Mouse (Mus musculus) ovary, postnatal 36 days (tissue): Measurements from ENCODE around the gene Bmp2k.

Experiments
- DNase-seq: peaks from one replicate; pipeline ENCODE4 v3.0.0; 2022; ENCODE audit warnings: low spot score, mixed read lengths

Gene Bmp2k

DNA sequence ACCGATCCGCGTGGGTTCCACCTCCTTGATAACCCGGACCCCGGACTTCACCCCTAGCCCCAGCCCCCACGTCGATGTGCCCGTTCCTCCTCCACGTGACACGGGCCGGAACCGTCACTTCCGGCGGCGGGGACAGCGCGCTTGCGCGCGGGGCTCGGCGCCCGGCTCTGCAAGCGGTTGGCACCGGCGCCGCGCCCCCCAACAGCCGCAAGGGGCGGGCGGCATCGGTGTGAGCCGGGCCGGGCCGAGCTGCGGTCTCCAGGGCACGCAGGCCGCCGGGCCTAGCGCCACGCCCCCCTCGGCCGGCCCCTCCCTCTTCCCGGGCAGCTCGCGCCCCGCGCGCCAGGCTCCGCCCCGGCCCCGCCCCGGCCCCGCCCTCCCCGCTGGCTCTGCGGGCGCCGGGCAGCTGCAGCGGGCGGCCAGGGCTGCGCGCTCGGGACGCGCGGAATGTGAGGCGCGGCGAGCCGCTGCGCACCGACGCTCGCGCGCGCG is at the start of gene Bmp2k:
TSS of gene Bmp2k (plus strand) at position 380 of the 492 bp plus-strand sequence.
- DNase-seq = peak; percentile 96

DNA sequence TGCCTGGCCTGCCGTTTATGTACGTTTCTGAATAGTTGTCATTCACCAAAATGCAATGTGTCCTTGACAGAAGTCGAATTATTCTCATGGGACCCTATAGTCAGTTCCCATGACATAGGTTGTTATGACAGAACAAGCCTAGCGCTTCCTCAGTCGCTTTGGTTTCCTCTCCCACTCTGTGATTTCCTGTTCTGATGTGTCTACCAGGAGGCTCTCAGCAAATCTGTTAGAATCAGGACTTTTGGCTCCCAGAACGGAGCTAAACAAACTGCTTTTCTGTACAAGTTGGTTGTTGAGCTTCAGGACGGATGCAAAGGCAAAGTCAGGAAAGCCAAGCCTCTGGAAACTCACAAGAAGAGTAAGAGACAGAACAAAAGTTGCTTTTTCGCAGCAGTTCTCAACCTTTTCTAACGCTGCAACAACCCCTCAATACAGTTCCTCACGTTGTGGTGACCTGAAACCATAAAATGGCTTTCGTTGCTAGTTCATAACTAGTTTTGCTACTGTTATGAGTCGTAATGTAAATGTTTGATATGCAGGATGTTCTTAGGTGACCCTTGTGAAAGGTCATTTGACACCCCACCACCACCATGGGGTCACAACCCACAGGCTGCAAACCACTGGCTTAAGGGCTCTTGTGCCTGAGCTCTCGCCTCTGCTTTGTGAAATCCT is 48.5 kb upstream of the Bmp2k start:
- no peak for DNase-seq

DNA sequence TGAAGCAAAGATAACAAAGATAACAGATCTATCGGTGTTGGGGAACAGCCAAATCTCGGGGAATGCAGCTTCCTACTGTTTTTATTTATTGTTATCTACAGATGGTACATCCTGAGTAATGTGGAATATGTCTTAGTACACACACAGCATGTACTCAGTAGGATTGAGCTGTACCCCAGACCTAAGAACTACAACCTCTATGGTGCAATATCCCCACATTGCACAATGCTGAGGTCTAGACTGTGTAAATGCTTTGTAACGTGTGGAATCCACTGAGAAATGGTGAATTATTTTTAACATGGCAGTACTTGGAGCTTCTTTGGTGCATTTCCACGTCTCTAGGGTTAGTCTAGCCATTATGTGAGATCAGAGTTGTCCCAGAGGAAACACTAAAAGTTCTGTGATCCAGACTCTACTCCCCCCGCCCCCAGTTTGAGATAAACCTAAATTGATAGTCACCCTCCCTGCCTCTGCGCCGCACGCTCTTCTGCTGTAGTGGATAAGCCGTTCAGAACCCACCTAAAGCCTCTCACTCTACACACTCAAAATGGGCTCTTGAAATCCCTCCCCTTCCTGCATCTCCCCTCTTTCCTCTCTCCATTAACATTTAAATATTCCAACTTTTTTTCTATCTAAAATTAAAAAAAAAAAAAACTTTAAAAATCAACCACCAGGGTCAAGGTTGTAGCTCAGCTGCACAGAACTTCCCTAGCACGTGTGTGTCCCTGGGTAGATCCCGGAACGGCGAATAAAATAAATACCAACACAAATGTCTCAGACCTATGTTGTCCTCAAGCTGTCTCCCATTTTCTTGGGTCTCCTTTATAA is 47.4 kb upstream of the Bmp2k start:
- no peak for DNase-seq

DNA sequence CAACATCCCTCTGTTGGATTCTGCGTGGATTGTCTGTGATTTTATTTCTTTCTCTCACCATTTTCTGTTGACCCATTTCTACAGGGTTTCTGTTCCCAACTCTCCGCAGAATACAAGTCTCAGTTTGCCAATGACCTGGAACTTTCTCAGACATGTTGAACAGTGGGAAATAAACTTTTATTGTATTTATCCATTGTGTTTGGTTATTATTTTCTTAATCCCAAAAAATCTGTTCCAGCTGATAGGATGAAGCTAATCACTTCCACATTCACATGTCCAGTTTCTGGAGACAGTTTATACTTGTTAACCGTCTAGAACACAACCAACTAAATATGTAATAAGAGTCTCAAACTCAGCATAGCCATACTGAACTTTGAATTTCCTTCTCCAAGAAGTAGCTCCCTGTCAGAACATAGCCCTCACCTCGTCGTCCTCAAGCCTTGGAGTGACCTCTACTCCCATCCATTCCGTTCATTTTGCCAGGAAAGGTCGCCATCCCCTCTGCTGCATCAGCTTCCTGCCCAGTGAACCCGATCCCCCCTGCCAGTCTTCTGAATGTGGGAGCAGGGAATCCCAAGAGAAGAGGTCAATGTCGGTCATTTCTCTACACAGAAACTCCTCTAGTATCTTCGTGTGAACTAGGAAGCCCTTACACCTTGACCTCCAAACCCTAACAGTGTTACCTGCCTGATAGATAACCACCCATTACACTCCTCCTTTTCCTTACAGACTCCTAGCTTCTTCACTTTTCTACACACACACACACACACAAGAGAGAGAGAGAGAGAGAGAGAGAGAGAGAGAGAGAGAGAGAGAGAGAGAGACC is 46.6 kb upstream of the Bmp2k start:
- DNase-seq = no peak

DNA sequence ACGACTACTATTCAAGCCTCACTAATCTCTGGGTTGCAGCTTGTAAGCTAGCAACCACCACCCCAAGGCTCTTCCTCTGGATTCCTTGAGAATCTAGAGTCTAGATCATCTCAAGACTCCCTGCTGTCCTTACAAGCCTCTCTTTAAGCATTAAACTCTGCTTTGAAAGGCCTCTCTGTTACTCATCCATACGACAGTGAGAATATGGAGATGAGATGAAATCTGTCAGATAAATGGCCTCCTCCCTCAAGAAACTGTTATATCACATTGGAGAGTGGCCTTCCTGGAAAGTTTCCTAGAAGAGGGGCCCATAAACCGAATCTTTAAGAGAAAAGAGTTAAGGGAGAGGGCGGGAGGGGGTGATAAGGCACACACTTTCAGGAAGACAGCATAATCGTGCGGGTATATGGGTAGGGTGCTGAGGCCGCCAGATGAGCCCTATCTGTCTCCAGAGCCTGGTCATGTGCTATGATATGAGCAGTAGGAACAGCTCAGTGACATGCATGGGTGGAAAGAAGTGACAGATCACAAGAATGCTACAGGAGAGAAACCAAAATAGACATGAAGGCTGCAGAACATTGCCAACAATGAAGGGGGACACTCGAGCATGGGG is 45.9 kb upstream of the Bmp2k start:
- DNase-seq = no peak

DNA sequence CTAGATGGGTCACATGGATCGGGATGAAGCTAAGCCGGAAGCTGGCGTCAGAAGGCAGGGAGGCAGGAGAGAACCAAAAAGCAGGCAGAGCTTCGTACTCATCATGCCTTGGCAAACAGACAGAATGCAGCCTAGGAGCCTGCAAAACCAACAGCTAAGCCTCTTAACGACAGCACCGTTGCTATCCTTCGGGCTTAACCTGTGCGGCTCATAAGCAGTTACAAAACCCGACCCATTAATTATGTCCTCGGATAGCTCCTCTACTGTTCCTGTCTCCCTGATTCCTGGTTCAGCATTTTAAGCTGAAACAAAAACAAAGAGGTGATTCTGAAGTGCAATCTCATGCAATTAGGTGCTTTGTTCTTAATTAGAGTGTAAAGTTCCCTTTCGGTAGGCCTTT is 43.4 kb upstream of the Bmp2k start:
- no peak for DNase-seq

DNA sequence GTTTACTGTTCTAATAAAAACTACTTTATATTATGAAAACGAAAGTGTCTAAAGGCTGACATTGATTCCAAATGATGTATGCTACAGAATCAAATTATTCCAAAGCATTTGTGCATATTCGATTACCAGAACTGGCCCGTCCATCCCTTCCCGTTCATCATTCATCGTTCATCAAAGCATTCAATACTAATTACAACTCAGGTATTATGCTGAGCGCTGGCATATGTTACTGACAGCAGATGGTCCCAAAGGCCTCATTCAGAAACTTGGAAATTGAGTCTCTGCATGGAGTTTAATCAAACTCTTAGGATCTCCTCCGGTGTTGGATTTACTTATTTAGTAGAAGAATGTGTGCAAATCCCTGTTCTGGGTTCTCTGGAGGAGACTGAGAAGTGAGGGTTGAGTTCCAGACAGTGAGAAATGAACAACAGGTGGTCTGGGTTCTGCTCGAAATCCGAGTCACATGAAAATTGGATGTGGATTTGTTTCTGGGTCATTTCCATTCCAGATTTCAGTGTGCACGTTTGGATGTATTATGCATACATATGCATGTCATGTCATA is 42.9 kb upstream of the Bmp2k start:
- DNase-seq = no peak

DNA sequence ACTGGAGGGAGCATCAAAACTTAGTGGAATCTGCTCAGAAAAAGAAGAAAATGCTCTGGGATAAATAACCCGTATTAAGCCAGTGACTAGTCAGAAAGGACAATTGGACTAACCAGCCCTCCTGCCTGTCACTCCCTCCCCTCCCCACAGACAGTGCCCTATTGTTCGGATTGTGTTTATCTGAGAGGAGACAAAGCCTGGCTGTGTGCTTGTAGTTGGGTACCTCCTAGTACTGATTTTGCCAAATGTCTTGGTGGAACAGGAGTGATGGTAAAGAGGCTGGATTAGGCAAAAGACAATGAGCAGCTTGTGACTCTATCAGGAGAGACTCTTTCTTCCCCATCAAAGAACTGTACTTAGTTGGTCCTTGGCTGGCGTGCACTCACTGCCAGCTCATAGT is 40.6 kb upstream of the Bmp2k start:
- no peak for DNase-seq

DNA sequence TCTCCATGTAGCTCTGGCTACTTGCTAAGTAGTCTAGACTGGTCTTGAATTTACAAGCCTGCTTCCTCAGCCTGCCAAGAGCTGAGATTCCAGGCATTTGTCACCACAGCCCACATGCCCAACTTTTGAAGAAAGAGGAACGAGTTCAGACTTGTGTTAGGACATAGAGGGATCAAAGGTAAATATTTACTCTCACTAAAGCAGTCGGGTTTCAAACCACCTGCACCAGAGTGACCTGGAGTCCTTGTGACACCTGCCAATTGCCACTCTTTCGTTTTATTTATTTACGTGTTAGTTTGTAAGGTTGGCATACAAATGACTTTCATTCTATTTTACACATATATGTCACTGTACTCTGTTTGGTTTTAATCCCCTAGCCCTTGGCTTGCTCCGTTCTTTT is 36.4 kb upstream of the Bmp2k start:
- DNase-seq = no peak

DNA sequence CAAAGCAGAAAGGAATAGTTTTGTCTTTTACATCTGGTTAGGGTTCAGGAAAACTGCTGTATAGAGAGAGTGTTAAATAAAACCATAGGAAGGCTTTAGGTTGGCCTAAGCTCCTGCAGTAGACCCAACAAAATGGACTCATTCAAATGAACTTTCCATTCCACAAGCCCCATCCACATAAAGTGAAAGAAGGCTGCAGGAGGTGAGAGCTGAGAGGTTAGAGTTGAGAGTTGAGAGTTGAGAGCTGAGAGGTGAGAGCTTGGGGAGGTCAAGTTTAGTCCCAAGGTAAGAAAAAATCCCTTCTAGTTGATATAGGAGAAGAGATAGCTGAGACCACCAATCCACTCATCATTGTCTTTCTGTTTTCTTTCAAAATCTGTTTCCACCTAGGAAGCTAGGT is 35.6 kb upstream of the Bmp2k start:
- no peak for DNase-seq

DNA sequence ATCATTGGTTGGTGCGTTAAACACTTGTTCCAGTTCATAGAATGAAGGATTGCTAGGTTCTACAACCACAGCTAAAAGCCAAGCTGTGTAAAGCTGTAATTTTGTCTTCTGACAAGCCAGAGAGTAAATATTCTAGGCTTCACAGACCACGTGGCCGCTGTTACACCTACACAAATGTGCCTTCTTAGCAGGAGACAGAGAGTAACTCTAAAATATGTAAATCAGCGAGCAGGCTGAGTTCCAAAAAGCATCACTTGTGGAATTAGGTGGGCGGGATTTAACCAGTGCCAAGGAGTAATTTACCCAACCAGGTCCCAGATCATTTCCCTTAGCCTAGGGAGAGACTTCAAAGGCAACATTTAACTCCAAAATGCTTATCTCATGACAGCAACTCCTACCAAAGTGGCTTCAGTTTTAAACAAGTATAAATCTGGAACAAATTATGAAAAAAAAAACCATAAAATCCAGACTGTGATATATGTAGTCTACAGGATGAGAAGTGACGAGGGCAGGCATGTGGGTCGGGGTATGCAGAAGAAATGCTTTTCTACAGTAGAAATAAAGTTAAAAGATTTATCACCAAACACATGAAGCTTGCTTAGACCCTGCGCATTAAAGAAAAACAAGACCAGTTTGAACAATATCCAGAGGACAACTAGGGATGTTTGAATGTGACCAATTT is 35.1 kb upstream of the Bmp2k start:
- no peak for DNase-seq

DNA sequence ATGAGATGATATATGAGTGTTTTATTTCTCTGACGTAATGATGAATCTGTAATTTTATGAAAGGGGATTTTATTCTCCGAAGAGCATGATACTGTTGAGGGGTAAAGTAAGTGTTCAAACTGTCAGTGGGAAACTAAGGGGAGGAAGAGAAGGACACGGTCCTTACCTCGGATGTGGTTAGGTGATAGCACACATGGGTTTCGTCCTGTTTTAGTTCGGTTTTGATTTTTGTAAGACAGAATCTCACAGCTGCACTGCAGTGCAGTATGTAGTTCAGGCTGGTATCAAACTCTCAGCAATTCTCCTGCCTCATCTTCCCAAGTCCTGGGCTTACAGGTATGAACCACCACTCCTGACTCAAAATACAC is 34.6 kb upstream of the Bmp2k start:
- DNase-seq = no peak

DNA sequence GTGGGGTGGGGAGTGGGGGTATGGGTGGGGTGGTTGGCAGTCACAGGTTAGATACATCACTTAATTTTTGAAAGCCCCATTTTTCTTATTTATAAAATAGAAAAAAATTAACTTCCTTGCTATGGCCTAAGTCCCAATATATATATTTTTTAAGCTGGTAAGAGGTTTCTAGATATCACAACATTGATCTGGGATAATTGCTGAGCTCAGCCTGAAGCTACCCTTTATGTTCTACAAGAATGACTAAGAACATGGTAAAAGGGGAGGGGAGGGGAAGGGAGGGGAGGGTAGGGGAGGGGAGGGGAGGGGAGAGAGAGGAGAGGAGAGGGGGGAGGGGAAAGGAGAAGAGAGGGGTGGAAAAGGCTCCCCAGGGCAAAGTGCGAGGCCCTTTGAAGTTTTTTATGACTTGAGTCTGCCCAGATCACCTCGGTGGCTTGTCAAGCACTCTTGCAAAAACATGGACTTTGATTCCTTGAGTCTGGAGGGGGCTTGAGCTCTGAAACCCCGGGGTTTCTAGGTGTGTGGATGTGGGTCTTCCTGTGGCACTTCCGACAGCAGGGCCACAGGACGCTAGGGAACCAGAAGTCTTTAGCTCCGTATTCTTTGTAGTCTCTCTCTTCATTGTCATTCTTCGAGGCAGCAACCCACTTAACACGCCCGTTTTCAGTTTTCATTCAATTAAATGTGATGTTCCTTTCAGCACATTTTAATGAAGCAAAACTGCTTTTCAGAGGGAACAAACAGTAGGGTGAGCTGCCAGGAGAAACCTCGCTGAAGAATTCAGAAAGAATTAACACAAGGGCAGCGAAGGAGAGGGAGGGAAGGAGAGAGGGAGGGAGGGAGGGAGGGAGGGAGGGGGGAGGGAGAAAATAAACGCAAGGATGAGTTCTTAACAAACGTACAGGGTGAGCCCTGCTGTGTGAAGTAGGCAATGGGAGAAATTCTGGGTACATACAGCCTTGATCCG is 33.1 kb upstream of the Bmp2k start:
- no peak for DNase-seq

DNA sequence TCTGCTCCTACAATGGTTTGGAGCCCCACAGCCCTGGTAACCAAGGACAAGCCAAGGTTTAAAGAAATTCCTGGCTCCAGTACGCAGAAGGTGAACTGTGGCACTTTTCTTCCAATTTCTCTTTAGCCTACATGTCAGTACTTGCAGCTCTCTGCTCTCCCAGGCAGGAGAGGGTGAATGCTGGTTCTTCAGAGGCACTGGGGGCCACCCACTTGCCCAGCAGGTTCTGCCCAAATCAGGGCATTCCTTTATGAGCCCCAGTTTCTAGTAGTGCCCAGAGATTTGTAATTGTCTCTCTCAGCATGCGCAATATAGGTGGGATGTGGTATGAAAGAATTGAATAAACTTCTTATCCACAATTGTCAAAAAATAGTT is 32.5 kb upstream of the Bmp2k start:
- no peak for DNase-seq

DNA sequence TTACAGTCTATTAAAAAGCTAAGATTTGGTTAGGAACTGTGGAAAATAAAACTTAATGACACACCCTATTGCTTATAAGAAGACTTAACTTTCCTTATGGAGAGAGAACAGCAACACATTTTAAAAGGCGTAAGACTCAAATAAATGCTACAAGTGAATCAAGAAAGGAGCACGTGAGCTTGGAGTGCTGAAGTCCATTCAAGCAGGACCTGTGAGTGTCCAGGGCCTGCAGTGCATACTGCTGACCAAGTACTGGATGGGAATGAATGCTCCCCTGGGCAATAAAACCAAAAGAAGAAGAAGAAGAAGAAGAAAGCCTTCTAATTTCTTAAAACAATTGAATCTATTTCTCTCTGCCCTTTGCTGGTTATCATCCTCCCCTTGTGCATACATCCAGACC is 32.0 kb upstream of the Bmp2k start:
- no peak for DNase-seq

DNA sequence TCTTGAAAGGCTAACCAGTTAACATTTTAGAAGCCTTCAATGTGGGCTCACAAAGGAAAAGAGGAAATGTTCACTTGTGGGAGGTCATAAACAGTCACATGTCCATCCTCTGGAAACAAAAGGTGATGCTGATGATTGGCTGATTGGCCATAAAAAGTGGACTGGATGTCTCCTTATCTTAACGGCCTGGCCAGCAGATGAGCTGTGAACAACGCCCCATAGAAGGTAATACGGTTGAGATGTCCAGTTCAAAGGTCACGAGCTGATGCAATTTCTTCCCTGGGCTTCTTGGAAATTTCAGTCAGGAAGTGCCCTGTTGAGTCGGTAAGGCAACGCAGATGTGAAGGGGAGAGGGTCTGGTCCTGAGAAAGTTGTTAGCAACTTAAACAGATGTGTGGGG is 28.9 kb upstream of the Bmp2k start:
- DNase-seq = no peak

DNA sequence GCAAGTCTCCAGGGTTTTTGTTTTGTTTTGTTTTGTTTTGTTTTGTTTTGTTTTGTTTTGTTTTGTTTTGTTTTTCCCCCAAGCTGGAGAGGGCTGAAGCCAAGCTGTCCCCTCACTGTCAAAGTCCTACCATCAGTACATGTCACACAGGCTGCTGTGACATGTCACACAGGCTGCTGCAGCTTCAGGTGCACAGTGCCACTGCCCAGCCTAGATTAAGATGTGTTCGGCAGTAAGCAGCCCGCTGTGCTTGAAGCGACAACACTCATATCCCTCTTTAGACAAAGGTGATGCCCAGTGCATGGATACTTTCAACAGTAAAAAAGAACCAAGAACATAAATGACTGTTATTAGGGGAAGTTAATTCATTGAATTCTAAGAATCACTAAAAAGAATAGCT is 28.5 kb upstream of the Bmp2k start:
- no peak for DNase-seq

DNA sequence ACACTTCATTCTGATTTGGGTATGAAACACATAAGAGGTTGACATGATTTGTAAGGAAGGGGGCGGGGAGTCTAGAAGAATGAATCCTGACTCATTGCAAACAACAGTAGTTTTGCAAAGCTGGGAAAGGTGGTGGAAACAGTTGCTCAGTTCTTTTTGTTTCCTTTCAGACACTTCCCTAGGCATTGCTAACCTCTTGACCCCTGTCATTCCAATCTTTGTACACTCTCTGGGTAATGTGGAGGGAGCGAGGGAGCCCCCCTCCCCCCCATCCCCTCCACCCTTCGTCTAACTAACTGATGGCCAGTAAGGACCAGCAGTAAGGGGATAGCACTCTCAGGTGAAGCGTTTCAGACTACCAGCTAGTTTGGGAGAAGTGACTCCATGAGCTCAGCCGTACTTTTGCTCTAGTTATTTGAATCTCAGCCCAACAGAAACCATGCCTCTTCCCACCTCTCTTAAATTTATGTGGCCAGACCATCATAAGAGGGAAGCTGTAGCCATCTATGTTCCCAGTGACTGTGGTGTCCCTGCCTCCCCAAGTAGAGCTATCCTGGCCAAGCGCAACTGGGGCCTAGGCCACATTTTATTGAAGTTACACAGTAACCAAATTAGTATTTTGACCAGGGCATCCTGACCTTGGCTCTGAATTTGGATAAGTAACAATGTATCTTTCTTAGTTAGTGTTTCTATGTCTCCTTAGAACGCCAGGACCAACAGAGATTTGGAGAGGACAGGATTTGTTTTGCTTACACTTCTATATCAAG is 27.6 kb upstream of the Bmp2k start:
- DNase-seq = no peak

DNA sequence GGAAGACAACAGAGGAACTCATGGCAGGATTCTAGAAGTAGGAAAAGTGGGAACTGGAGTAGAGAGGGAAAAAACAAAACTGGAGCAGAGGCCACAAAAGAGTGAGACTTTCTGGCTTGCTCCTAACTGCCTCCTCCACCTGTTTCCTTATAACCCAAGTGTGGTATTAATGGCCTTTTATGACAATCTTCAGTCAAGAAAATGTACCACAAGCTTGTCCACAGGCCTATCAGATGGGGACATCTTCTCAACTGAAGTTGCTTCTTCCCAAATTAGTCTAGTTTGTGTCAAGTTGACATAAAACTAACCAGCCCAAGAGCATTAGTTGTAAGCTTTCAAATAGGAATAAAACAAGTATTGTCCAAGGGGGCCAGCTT is 27.0 kb upstream of the Bmp2k start:
- DNase-seq = no peak
